Mouse (Mus musculus) testis, adult 2 months (tissue): ENCODE measurements around the gene Syt8. TPM values are rescaled to one million over a fixed set of nuclear protein-coding genes. Genes with fewer than 3 reads are reported as not detected.

Experiments
- H3K27ac ChIP-seq: fragments of 200-500 bp; 2 replicates; pipeline ENCODE4 v1.5.1; 2012; ENCODE audit warnings: low read depth, low read length; ENCODE audit not compliant: control insufficient read depth, insufficient read depth
- H3K27me3 ChIP-seq: fragments of 200-500 bp; 2 replicates; pipeline ENCODE4 v1.6.1; 2012; ENCODE audit warnings: mild to moderate bottlenecking, low read length, moderate library complexity; ENCODE audit not compliant: control insufficient read depth, insufficient read depth
- H3K36me3 ChIP-seq: fragments of 200-500 bp; 2 replicates; pipeline ENCODE4 v1.6.1; 2012; ENCODE audit warnings: mild to moderate bottlenecking, low read length; ENCODE audit not compliant: control insufficient read depth, insufficient read depth
- H3K4me1 ChIP-seq: fragments of 200-500 bp; 2 replicates; pipeline ENCODE4 v1.6.1; 2012; ENCODE audit warnings: low read length; ENCODE audit not compliant: control insufficient read depth, insufficient read depth
- H3K4me3 ChIP-seq: fragments of 200-500 bp; 2 replicates; pipeline ENCODE4 v1.5.1; 2012; ENCODE audit warnings: low read depth, mild to moderate bottlenecking, low read length, moderate library complexity, mixed read lengths; ENCODE audit not compliant: control insufficient read depth
- CTCF ChIP-seq: fragments of 200-500 bp; IDR thresholded peaks from 2 replicates; pipeline ENCODE4 v1.5.1; 2012; ENCODE audit warnings: low read depth, mild to moderate bottlenecking, inconsistent platforms, low read length, moderate library complexity; ENCODE audit not compliant: control insufficient read depth, insufficient read depth, insufficient replicate concordance
- POLR2A ChIP-seq: fragments of 200-500 bp; IDR thresholded peaks from 2 replicates; pipeline ENCODE4 v1.6.1; 2012; ENCODE audit warnings: low read depth, mild to moderate bottlenecking, inconsistent platforms, low read length, moderate library complexity; ENCODE audit not compliant: control insufficient read depth
- polyA plus RNA-seq: library from polyadenylated mRNA; depleted of rRNA; stranded (reverse); fragments of >200 nt; gene quantifications from 2 replicates; pipeline ENCODE4 v1.2.3, GENCODE M21; 2012

The Syt8 gene
- polyA plus RNA-seq, 1 experiment, result 1.2 TPM

- H3K4me1 ChIP-seq, result no peaks in the 10 kb centered on the region; the same call in 1 of the 2 replicates
- TF ChIP-seq CTCF (peak; percentile 23; the same call in 1 of the 2 replicates), POLR2A (no peak)
- no peak overlapping the region for H3K27ac ChIP-seq
- H3K27me3 ChIP-seq, result no peaks in the 10 kb centered on the region
- H3K4me3 ChIP-seq, result no peak overlapping the region
- H3K36me3 ChIP-seq, result no peaks in the 10 kb centered on the region
Measured at GRCm38 (mm10) chr7:142440657-142441114, 6.0 kb downstream of the Syt8 start.

- no peak within 1 kb of the TSS for H3K27ac ChIP-seq
- H3K27me3 ChIP-seq, result no peaks in the 10 kb centered on the region
- no peaks in the 10 kb centered on the region for H3K36me3 ChIP-seq
- H3K4me3 ChIP-seq, result no peak within 1 kb of the TSS
- TF ChIP-seq POLR2A (no peak), CTCF (no peak)
- no peaks in the 10 kb centered on the region; the same call in 1 of the 2 replicates for H3K4me1 ChIP-seq
Measured at GRCm38 (mm10) chr7:142441585-142441984, 6.9 kb downstream of the Syt8 start, which contains the start of gene Tnni2. Gene Tnni2, plus strand, starts transcription at chr7:142441808.

DNA sequence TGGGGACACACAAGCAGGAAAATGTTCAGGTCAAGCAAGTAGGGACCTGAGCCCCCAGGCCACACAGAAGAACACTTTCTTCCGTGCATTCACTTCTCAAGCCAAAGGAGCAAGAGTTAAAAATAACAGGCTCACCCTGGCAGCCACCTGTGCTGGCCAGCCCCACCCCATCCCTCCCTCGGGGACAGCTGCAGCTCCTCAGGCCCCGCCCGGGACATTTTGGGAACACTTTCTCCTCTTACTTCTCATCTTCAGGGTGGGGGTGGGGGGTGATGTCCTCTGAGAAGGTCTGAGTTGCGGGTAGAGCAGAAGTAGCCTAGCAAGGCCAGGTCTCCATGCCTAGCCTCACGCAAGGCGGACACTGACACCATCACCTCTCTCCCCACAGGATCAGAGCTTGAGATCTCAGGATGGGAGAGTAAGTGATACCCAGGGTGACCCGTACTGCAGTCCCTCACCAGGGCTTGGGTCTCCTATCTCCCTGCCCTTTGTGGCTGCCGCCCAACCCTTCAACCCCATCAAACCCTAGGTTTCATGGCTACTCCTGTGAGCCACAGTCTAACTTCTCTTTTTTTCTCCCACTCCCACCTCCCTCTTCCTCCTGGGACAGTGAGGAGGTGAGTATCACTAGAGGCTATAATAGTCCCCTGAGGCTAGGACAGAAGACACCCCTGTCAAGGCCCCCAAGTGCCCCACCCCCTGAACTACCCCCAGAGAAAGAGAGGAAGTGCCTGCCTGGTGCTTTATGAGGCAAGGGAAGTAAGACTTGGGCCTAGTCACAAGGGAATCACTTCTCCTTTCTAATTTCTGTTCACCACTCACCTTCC lies 7.6 kb downstream of the Syt8 start:
- no peak overlapping the region for H3K4me3 ChIP-seq
- TF ChIP-seq POLR2A (no peak), CTCF (no peak)
- H3K36me3 ChIP-seq, result no peaks in the 10 kb centered on the region
- H3K4me1 ChIP-seq, result no peaks in the 10 kb centered on the region; the same call in 1 of the 2 replicates
- H3K27me3 ChIP-seq, result no peaks in the 10 kb centered on the region
- H3K27ac ChIP-seq, result no peak overlapping the region

- no peak for TF ChIP-seq POLR2A
- TF ChIP-seq CTCF, result no peak
- no peak overlapping the region for H3K27ac ChIP-seq
Measured at GRCm38 (mm10) chr7:142442908-142443420, 8.3 kb downstream of the Syt8 start.

GRCm38 (mm10) chr7:142443474-142443873 lies 8.8 kb downstream of the Syt8 start:
- Histone ChIP-seq H3K36me3 (no peaks in the 10 kb centered on the region), H3K4me1 (no peaks in the 10 kb centered on the region; the same call in 1 of the 2 replicates), H3K4me3 (no peak overlapping the region), H3K27ac (no peak overlapping the region), H3K27me3 (no peaks in the 10 kb centered on the region)
- TF ChIP-seq CTCF (no peak), POLR2A (no peak)

More at GRCm38 (mm10) chr7:142442908-142443420, 8.3 kb downstream of the Syt8 start:
- Histone ChIP-seq H3K36me3 (no peaks in the 10 kb centered on the region), H3K27me3 (no peaks in the 10 kb centered on the region), H3K4me1 (no peaks in the 10 kb centered on the region; the same call in 1 of the 2 replicates), H3K4me3 (no peak overlapping the region)

DNA sequence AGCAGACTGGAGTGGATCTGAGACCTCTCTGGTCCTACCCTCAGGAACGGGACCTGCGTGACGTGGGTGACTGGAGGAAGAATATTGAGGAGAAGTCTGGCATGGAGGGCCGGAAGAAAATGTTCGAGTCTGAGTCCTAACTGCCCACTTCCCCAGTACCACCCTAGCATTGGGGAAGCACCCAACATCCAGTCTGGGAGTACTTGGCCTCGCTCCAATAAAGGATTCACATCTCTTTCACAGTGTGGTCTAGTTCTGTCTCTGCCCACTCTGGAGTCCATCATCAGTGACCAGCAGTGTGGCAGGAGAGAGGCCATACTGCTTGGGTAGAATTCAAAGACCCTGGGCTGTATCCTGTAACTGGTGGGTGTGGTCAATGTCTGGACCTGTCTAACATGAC lies 9.5 kb downstream of the Syt8 start:
- no peak overlapping the region for H3K4me3 ChIP-seq
- H3K36me3 ChIP-seq, result no peaks in the 10 kb centered on the region
- no peaks in the 10 kb centered on the region; the same call in 1 of the 2 replicates for H3K4me1 ChIP-seq
- no peak overlapping the region for H3K27ac ChIP-seq
- H3K27me3 ChIP-seq, result no peaks in the 10 kb centered on the region
- TF ChIP-seq CTCF (no peak), POLR2A (no peak)

GRCm38 (mm10) chr7:142445324-142445723 lies 10.7 kb downstream of the Syt8 start:
- no peaks in the 10 kb centered on the region for H3K36me3 ChIP-seq
- TF ChIP-seq CTCF (no peak), POLR2A (no peak)
- H3K27me3 ChIP-seq, result no peaks in the 10 kb centered on the region
- H3K4me3 ChIP-seq, result no peak overlapping the region
- H3K27ac ChIP-seq, result no peak overlapping the region
- no peaks in the 10 kb centered on the region; the same call in 1 of the 2 replicates for H3K4me1 ChIP-seq

DNA sequence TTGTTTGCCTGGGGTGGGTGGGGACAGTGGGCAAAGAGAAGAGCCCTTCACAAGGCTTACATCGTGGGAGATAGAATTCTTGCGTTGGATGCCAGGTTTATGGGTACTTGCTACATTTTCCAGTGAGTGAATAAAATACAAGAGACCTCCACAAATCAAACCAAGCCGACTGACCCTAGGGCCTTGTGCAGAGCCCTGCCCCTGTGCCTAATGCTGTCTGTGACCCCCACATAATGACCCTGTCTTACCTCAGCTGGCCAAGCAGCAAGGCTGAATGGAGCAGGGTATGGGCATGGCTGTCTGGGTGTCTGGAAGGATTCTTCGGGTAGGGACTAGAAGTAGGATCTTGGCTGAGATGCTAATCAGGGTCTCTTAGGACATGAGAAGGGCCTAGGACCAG lies 11.6 kb downstream of the Syt8 start:
- H3K27me3 ChIP-seq, result no peaks in the 10 kb centered on the region
- TF ChIP-seq POLR2A, result no peak
- TF ChIP-seq CTCF, result no peak
- no peaks in the 10 kb centered on the region for H3K36me3 ChIP-seq
- H3K27ac ChIP-seq, result no peak overlapping the region
- no peaks in the 10 kb centered on the region; the same call in 1 of the 2 replicates for H3K4me1 ChIP-seq
- no peak overlapping the region for H3K4me3 ChIP-seq
